Mouse (Mus musculus) layer of hippocampus, postnatal 25 days (tissue): ENCODE data around the gene Cks2. TPM values are rescaled to one million over a fixed set of nuclear protein-coding genes. Genes with fewer than 3 reads are reported as not detected.
"Not testable (repeated sequence)": the region's sequence is repeated elsewhere in the genome, so short reads cannot be mapped to it uniquely, and the experiment has no call there.

Experiments used
- DNase-seq, 2 experiments: peaks; one replicate each; pipeline ENCODE4 v3.0.0; 2022; ENCODE audit warnings: mixed read lengths in 2 of 2, low spot score in 1 of 2; ENCODE audit errors: extremely low spot score in 1 of 2
- total RNA-seq, 2 experiments: library from RNA; stranded (reverse); gene quantifications; 2 replicates each; pipeline ENCODE4 v1.2.3; 2021

Gene Cks2
- total RNA-seq, 2 experiments from 2014 or later = 1.3 TPM

- DNase-seq = not testable (repeated sequence)
Observed at GRCm38 (mm10) chr13:51635384-51635783, 9.6 kb upstream of the Cks2 start.

GRCm38 (mm10) chr13:51638958-51639357 is 6.1 kb upstream of the Cks2 start:
- DNase-seq = no peak

- no peak for DNase-seq
Observed at GRCm38 (mm10) chr13:51641424-51641823, 3.6 kb upstream of the Cks2 start.

- DNase-seq = no peak
Observed at GRCm38 (mm10) chr13:51642171-51642778, 2.8 kb upstream of the Cks2 start.

- DNase-seq = no peak
Observed at GRCm38 (mm10) chr13:51643924-51644828, 856 bp upstream of the Cks2 start.

GRCm38 (mm10) chr13:51645872-51646271 is 840 bp downstream of the Cks2 start:
- no peak for DNase-seq

- DNase-seq = no peak
Observed at GRCm38 (mm10) chr13:51646362-51647027, 1.5 kb downstream of the Cks2 start.

- no peak for DNase-seq
Observed at GRCm38 (mm10) chr13:51647770-51648169, 2.7 kb downstream of the Cks2 start.

- DNase-seq = no peak
Observed at GRCm38 (mm10) chr13:51648237-51648636, 3.2 kb downstream of the Cks2 start.

- no peak for DNase-seq
Observed at GRCm38 (mm10) chr13:51649740-51650139, 4.7 kb downstream of the Cks2 start.

GRCm38 (mm10) chr13:51651408-51652064 is 6.5 kb downstream of the Cks2 start, which contains the start of gene Secisbp2:
Secisbp2 (plus strand) TSS chr13:51651697.
- peak; percentile 92 to 97 for DNase-seq

GRCm38 (mm10) chr13:51653159-51653558 is 8.1 kb downstream of the Cks2 start:
- no peak for DNase-seq

- no peak for DNase-seq
Observed at GRCm38 (mm10) chr13:51653961-51654360, 8.9 kb downstream of the Cks2 start.

GRCm38 (mm10) chr13:51656516-51657235 is 11.6 kb downstream of the Cks2 start:
- no peak for DNase-seq

GRCm38 (mm10) chr13:51658094-51658493 is 13.1 kb downstream of the Cks2 start:
- DNase-seq = no peak

GRCm38 (mm10) chr13:51659573-51659972 is 14.5 kb downstream of the Cks2 start:
- DNase-seq = no peak

GRCm38 (mm10) chr13:51663561-51663960 is 18.5 kb downstream of the Cks2 start:
- no peak for DNase-seq

- not testable (repeated sequence) for DNase-seq
Observed at GRCm38 (mm10) chr13:51668195-51668594, 23.2 kb downstream of the Cks2 start.

- DNase-seq = peak in 1 of 2 experiments; percentile 20
Observed at GRCm38 (mm10) chr13:51676641-51677040, 31.6 kb downstream of the Cks2 start.

- DNase-seq = no peak
Observed at GRCm38 (mm10) chr13:51677041-51677440, 32.0 kb downstream of the Cks2 start.
